Mouse (Mus musculus): ENCODE data around the gene Evi5l. TPM values are rescaled to one million over a fixed set of nuclear protein-coding genes. Genes with fewer than 3 reads are reported as not detected.
"Not testable (repeated sequence)": the region's sequence is repeated elsewhere in the genome, so short reads cannot be mapped to it uniquely, and the experiment has no call there.

Gene Evi5l
- polyA plus RNA-seq, 1 experiment: 41.1 TPM

- DNase-seq (ENCODE audit: low read depth): no peak
Observed at GRCm38 (mm10) chr8:4239193-4239890, 73.0 kb downstream of the Evi5l start.

GRCm38 (mm10) chr8:4245061-4245460 lies 78.7 kb downstream of the Evi5l start:
- no peak for DNase-seq (ENCODE audit: low read depth)

- DNase-seq (ENCODE audit: low read depth): no peak
Observed at GRCm38 (mm10) chr8:4245737-4246136, 79.4 kb downstream of the Evi5l start.

- no peak for DNase-seq (ENCODE audit: low read depth)
Observed at GRCm38 (mm10) chr8:4247241-4247640, 80.9 kb downstream of the Evi5l start.

- DNase-seq (ENCODE audit: low read depth): no peak
Observed at GRCm38 (mm10) chr8:4247951-4248540, 81.7 kb downstream of the Evi5l start, which contains the start of gene Tgfbr3l. TSS of gene Tgfbr3l (plus strand) at chr8:4248214.

DNA sequence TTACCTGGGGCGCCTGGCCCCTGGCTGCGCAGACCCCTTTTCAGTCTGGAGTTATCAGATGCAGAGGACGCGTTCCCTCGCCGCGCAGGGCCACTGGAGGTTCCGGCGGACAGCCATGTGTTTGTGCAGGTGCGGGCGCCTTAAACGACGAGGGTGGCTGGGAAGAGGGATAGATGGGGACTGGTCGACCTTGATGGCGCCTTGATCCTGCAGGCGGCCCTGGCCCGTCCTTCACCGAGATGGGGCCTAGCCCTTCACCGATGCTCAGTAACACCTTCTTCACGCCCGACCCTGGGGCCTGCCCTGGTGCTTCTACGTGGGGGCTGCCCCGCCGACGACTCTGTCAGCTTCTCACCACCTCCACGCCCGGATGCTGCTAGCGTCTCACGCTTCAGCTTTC lies 82.8 kb downstream of the Evi5l start:
- no peak for DNase-seq (ENCODE audit: low read depth)

DNA sequence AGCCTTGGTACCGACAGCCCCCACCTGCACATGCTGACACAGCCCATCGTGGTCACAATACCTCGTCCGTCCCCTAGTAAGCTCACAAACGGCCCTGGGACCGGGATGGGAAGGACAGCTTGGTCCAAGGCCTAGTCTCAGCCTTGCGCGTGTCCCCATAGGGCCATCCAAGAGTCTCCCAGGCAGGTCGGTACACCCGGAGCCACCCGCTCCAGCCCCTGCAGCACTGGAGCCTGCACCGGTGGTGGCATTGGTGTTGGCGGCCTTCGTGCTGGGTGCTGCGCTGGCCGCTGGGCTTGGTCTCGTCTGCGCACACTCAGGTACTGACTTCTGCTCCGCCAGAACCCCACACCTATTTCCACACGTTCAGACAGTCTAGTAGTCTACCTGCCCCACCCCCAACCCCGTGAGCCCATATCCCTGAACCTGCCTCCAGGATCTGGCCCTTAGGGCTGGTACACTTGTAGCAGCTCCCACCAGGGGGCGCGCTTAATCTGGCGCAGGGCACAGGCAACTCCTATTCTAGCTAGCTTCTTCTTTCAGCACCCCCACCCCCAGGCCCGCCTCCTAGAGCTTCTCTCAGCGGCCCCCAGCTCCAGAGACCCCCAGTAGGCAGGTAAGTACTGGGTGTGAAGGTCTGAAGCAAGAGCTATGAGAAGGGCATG lies 84.1 kb downstream of the Evi5l start:
- DNase-seq (ENCODE audit: low read depth): no peak

- DNase-seq (ENCODE audit: low read depth): no peak
Observed at GRCm38 (mm10) chr8:4252116-4252760, 85.9 kb downstream of the Evi5l start.

DNA sequence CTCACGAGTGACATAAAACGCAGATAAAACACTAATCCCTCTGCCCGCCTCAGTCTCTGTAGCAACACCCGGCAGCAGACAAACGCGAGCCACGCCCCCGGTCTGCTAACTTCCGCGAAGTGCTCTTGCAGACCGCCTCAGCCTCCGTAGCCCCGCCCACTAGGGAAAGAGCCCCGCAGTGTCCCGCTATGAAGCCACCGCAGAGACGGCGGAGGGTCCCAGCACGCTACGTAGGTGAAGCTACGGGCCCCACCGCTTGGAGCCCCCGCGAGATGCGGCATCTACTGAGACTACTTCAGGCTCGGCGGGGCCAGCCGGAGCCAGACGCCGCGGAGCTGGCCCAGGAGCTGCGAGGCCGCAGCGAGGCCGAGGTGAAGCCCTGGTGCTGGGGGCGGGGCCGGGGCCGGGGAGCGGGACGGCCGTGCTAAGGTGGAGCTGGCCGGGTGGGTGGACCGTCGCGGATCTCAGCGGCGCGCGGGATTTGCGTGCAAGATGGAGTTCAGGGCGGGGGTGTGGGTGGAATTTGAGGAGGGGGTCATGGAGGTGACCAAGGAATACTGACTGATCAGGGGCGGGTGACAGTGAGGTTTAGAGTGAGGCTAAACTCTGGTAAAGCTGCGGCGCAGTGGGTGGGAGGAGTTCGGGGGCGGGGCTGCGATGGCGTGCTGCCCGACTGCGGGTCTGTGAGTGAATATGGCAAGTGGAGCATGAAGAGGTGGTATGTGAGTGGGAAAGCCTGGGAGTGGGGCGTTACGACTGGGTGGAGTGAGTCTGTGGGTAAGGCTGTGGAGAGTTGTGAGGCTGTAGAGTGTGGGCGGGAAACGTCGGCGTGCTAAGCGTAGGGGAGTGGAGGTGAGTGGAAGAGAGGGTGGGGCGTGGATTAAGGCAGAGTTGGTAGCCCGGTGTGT lies 86.8 kb downstream of the Evi5l start, which contains the start of gene Snapc2:
Gene Snapc2, plus strand, starts transcription at position 147 of the 908 bp plus-strand sequence.
- no peak for DNase-seq (ENCODE audit: low read depth)

GRCm38 (mm10) chr8:4254001-4254400 lies 87.6 kb downstream of the Evi5l start:
- DNase-seq (ENCODE audit: low read depth): no peak

DNA sequence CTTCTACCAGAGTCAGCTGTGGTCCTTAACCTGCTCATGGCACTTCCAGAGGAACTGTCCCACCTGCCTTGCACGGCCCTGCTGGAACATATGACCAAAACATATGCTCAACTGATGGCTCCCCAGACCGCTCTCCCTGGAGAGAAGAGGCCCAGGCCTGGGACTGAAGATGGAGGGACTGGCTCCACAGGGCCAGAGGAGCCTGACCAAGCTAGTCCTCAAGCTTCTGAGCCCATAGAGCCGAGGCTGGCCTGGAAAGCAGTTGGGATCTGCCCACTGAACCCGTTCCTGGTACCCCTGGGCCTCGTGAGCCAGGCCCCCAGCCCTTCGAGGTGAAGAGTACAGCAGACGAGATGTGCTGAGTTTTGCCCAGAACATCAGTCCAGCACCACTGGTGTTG lies 89.1 kb downstream of the Evi5l start:
- DNase-seq (ENCODE audit: low read depth): not testable (repeated sequence)

- no peak for DNase-seq (ENCODE audit: low read depth)
Observed at GRCm38 (mm10) chr8:4256911-4257310, 90.5 kb downstream of the Evi5l start.

GRCm38 (mm10) chr8:4257350-4257749 lies 91.0 kb downstream of the Evi5l start:
- DNase-seq (ENCODE audit: low read depth): no peak

GRCm38 (mm10) chr8:4258233-4258632 lies 91.9 kb downstream of the Evi5l start:
- no peak for DNase-seq (ENCODE audit: low read depth)

- DNase-seq (ENCODE audit: low read depth): no peak
Observed at GRCm38 (mm10) chr8:4258678-4259077, 92.3 kb downstream of the Evi5l start.

DNA sequence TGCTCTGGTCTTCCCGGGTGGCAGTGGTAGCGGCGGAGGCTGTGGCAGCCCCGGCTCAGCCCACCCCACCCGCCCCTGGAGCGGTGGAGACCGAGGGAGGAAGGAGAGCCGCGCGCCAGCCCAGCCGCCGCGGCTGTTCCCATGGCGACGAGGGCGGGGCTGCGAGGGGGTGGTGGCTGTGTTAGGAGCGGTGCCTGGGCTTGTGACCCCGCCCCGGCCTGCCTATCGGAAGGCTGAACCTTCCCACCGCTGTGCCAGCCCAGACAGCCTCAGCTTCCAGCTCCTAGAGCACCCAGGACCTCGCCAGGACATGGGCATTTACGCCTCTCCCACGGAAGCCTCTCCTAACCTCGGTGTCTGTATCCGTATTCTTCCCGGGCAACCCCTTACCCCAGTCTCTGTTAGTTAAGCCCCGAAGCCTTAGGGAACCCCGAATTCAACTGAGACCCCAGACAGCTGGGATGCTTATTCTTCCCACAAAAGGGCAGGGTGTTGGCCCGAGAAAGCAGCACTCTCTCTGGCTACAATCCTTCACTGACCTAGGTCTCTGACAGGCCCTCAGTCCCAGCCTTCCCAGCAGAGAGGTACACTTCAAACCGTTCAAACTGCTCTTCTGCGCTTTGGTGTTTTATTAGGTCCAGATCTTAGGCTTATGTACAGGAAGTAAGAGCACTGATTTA lies 92.9 kb downstream of the Evi5l start, which contains the start of gene Ctxn1:
Gene Ctxn1, minus strand, starts transcription at position 150 of the 680 bp plus-strand sequence.
- no peak for DNase-seq (ENCODE audit: low read depth)

GRCm38 (mm10) chr8:4259805-4260170 lies 93.4 kb downstream of the Evi5l start:
- DNase-seq (ENCODE audit: low read depth): no peak
